Mouse (Mus musculus) CD4-positive, CD25-positive, alpha-beta regulatory T cell, adult 2 months (primary cell): Measurements from ENCODE around the gene Fbln1.

Experiments used
- DNase-seq: peaks from one replicate; pipeline ENCODE4 v3.0.0-alpha.2; 2012; ENCODE audit warnings: low read depth, low spot score

The Fbln1 gene

GRCm38 (mm10) chr15:85206703-85207075, 940 bp downstream of the Fbln1 start:
- DNase-seq: no peak

DNA sequence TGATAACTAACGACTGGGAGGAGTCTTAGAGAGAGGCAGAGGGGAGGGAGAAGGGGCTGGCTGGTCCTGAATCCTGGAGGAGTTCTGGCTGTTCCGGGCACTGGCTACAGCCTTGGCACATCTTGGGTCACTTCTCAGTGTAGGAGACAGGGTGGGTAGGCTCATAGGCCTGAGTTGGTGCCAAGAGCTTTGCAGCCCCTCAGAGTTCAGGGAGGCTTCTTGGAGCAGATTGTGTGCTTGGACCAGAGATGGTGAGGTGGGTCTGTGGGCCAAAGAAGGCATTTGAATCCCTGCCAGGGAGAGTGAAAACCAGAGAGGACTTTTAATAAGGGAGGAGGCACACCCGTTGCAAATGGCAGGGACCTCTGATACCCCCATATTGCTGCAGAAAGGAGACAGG, 1.3 kb downstream of the Fbln1 start:
- DNase-seq: no peak

- DNase-seq: no peak
Observed at GRCm38 (mm10) chr15:85207763-85208162, 2.0 kb downstream of the Fbln1 start.

DNA sequence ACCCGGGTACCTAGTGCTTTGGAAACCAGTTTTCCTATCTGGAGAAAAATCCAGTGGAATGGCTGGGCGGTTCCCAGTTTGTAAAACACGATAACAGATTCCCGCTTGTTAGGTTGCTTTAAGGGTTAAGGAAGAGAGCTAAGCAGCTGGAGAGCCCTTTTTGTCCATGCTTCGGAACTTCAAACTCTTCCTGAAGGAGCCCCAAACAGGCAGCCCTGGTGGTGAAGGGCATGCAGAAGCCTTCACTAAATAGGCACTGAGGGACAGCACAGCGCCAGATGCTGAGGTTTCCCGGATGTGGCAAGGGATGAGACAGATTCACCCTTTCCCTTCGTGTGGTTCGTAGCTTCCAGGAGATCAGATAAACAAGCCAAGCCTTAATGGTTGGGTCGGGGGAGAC, 2.6 kb downstream of the Fbln1 start:
- peak; percentile 11 for DNase-seq

DNA sequence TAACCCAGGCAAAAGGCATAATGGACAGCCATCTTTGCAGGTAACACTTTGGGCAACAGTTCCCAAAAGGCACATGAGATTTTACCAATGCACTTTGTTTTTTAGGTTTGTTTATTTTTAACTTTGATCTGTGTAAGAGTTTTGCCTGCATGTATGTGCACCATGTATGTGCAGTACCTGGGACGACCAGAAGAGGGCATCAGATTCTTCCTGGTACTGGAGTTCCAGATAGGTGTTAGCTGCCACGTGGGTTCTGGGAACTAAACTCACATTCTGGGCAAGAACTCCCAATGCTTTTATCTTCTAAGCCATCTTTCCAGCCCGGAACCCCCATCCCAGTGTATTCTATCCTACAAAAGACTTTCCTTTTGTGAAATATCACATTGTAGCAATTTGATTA, 3.6 kb downstream of the Fbln1 start:
- peak; percentile 33 for DNase-seq

GRCm38 (mm10) chr15:85210686-85211085, 4.9 kb downstream of the Fbln1 start:
- DNase-seq: no peak

DNA sequence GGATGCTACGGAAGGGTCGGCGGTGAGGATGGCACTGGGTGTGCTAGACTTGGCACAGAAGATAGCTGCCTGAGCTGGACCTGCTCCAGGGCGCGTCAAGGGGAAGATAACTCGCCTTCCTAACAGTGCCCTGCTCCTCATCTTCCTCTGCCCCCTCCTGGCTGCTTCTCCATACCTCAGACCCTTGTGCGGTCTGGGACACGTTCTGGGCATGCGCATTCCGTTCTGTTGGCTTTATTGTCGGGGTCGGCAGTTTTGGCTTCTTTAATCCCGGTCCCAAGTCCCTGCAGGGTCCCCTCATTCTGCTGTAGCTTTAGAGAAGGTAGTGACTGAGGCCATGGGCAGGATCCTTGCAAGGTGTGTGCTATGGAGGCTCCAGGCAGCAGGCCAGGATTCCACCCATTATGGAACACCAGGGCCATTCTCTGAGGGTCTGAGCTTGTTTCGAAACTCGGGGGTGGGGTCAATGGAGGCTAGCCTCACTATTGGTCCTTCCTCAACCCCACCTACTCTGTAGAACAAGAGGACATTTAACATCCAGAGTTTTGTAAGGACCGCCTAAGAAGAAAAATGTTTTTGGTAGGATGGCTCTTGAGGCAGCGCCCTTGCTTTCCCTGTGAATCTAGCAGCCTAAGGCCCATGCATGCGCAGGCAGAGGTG, 5.5 kb downstream of the Fbln1 start:
- DNase-seq: no peak

DNA sequence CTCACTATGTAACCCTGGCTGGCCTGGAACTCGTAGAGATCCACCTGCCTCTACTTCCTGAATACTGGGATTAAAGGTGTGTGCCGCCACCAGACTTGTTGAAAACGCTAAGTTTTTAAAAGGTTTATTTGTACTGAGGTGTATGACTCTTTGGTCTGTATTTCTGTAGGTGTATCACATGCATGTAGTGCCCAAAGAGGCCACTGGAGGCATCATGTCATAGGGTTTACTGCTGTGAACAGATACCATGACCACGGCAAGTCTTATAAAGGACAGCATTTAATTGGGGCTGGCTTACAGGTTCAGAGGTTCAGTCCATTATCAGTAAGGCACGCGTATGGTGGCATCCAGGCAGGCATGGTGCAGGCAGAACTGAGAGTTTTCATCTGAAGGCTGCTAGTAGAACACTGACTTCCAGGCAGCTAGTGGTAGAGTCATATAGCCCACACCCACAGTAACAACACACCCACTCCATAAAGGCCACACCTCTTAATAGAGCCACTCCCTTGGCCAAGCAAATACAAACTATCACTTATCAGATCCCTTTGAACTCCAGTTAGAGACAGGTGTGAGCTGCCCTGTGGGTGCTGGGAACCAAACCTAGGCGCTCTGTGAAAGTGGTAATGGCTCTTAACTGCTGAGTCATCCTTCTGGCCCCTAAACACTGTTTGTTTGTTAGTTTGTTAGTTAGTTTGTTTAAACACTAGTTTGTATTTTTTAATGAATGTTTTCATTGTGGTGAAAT, 10.5 kb downstream of the Fbln1 start:
- DNase-seq: no peak

DNA sequence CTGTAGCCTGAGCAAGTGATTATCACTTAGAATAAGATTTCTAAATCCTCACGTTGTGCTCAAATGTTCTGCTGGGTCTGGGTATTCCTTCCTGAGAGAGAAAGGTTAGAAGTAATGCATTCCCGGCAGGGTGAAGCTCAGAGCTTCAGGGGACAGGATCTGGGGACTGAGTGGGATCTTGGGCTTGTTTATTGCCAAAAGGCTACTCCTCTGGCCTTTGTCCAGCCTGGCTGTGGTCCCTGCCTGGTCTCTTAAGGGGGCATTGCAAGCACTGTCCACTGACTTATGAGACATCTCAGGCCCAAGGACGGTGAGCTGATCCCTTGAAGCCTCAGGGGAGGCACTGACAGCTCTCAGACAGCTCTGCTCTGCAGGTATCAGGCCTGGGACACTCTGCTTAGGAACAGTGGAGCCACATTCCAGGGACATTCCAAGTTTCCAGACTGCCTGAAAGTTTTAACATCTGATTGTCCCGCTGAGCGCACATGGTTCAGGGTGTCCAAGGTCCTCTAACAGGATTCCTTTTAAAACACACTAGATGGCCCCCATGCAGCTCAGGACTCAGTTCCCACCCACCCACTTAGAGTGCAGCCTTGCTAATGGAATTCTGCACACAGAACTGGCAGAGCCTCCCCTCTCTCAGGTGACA, 13.0 kb downstream of the Fbln1 start:
- DNase-seq: no peak

GRCm38 (mm10) chr15:85220371-85220770, 14.6 kb downstream of the Fbln1 start:
- no peak for DNase-seq

DNA sequence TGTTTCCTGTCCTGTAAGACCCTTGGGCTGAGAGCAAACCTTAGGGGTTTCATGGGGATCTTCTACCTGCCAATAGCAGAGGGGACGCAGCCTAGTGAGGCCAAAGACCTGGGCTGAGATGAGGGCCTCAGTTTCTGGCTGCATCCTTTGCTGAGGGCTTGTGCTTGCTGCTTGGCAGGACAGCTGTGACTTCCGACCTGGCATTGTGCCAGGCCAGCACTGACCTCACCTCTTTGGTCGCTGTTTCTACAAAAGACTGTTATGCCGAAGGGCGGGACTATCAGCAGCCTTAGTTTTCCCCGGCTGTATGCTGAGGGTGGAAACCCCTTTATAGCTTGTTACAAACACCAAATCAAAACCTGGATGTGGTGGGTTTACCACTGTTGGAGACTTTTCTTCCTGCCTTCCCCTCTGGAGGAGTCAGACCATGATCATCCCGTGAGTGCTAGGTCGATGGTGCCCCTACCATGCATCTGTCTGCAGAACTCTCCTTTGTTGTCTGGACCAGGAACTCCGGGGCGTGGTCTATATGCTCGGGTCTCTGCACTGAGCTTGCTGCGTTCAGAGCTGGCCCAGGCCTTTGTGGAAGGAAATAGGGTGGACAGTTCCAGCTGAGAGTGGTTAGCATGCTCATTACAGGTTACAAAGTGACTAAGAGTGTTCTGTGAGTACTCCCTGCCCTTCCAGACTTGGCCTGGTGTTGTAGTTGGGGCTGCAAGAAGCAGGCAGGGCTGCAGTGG, 15.5 kb downstream of the Fbln1 start:
- DNase-seq: no peak

- DNase-seq: no peak
Observed at GRCm38 (mm10) chr15:85225693-85226092, 19.9 kb downstream of the Fbln1 start.

- no peak for DNase-seq
Observed at GRCm38 (mm10) chr15:85226841-85227240, 21.1 kb downstream of the Fbln1 start.

DNA sequence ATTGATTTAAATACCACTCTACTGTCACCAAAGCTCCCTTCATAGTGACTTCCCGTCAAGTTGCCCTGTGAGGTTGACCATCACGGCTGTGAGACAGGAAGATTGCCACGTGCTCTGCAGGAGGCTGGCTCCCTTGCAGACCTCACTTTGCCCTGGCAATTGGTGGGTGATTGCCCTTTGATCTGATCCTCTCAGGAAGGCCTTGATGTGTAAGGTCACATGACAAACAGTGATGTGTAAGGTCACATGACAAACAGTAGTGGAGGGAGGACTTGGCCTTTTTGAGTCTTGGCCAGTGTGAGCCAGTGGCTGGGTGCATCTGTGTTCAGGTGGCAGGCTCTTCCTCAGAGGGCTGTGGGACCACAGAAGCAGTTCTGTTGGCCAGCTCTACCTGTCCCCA, 22.8 kb downstream of the Fbln1 start:
- DNase-seq: no peak

- no peak for DNase-seq
Observed at GRCm38 (mm10) chr15:85229960-85230535, 24.3 kb downstream of the Fbln1 start.

- no peak for DNase-seq
Observed at GRCm38 (mm10) chr15:85230613-85231012, 24.9 kb downstream of the Fbln1 start.

DNA sequence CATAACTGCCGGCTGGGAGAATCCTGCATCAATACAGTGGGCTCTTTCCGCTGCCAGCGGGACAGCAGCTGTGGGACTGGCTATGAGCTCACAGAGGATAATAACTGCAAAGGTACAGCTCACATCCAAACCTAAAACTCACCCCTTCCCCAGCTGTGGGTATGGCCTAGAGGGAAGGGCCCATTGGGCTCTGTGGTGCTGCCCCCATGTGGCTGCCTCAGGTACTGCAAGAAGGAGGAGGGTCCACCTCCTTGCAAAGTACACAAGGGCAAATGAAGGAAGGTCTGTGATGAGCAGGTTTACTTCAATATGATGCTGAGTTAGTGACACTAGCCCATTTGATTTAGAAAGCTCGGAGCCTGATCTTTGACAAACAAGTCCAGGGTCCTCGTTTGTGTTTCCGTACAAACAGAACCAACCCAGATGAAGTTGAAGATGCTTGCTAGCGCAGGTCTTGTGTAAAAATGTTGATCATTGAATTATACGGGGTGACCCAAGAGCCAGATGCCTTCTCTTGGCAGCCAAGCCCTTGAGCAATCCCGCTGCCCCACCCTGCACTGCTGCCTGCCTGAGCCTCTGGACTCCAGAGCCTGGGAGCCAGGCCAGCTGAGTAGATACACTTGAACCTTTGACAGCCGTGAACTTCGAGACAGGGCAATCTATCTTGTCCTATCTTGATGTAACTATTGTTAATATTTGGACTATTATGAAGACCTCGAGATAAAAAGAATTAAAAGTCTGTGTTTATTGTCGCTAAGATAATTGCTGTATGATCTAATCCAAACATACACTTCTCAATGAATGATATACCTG, 25.9 kb downstream of the Fbln1 start:
- peak; percentile 63 for DNase-seq

DNA sequence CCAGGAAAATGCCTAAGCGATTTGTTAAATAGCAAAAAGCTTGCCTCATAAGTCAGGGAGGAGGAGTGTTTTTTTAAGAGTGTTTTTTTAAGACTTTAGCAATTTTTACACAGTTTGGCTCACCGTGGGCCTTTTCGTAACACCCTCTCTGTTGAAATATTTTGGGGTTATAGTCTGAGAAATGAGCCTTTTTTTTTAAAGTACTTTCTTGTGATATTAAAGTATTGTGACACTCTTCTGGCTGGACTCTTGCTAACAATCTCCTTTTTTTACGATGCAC, 26.4 kb downstream of the Fbln1 start:
- no peak for DNase-seq

DNA sequence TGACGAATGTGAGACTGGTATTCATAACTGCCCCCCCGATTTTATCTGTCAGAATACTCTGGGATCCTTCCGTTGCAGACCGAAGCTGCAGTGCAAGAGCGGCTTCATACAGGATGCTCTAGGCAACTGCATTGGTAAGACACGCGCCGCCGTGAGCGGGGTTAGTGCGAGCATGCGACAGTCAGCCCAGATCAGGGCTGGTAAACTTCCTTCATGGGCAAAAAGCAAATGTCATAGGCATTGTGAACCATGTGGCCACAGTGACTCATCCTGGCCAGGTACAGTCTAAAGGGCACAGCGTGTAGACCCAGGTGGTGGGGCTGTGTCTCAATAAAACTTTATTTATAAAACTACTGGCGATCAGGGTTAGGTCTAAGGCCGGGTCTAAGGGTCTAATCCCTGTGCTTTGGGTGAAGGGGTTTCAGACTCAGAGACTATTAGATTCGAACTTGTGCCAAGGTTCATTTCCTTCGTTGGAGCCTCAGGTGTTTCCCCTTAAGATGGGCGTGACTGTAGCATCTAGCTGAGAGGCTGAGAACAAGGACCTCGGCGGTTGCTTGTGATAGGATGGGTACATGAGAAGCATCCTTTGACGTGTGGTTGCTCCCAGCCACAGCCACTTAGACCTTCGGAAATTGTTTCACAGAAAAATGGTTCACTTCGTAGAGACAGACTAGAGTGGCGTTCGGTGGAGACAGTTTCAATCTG, 26.9 kb downstream of the Fbln1 start:
- peak; percentile 79 for DNase-seq

DNA sequence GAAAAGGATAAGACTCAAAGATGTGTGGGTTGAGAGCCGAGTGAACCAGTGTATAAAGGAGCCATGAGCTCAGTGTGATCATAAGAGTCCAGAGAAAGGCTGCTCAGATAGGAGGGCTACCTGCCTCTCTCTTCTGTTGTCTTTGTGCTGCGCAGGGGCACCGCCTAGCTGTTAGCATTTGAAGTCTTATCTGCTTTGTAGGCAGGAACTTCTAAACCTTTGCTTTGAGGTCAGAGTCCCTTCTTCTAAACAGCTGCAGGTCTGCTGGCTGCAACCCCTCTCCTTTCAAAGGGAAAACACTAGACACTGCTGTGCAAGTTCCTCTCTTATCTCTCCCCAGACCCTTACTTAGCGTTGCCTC, 27.5 kb downstream of the Fbln1 start:
- peak; percentile 68 for DNase-seq

DNA sequence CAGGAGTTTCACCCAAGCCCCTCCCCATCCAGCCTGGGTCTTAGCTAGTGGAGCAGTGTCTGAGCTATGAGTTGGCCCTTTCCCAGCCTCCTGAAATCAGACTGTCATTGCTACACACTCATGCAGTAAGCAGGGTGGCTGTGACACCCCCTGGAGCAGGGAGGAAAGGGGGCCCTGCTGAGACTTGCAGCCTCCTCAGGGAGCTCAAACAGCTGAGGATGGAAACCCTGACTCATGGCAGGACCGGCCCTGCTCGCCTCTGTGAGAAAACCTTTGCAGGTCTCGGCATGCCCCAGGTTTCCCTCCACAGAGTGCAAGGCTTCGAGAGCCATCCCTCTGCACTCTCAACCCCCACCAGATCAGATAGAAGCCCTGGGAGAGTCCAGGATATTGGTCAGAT, 27.9 kb downstream of the Fbln1 start:
- no peak for DNase-seq
